Mouse (Mus musculus) c-Kit-positive CD71-negative TER-119-negative erythroid progenitor cells, embryonic 14.5 days (primary cell): ENCODE data around the gene Olfr507.
"Not testable (repeated sequence)": the region's sequence is repeated elsewhere in the genome, so short reads cannot be mapped to it uniquely, and the experiment has no call there.

Experiments
- DNase-seq: peaks from one replicate; pipeline ENCODE4 v3.0.0-alpha.2; 2013; ENCODE audit warnings: low read depth

The Olfr507 gene

DNA sequence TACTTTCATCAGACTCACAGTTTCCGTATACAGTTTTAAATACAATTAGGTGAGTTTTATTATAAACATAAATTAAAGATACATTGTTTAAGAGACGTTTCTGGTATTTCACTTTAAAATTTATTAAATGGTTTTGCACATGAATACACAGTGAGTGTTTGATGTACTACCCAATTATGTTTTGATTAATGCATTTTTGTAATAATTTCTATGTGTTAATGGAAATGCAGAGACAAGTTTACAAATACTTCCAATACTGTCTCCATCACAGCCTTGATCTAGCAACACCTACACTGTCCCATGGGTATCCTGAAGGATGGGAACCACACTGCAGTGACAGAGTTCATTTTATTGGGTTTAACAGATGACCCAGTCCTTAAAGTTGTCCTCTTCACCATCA, at the start of gene Olfr507:
Gene Olfr507 (plus strand): TSS at position 301 of the 400 bp plus-strand sequence.
- DNase-seq, result no peak

DNA sequence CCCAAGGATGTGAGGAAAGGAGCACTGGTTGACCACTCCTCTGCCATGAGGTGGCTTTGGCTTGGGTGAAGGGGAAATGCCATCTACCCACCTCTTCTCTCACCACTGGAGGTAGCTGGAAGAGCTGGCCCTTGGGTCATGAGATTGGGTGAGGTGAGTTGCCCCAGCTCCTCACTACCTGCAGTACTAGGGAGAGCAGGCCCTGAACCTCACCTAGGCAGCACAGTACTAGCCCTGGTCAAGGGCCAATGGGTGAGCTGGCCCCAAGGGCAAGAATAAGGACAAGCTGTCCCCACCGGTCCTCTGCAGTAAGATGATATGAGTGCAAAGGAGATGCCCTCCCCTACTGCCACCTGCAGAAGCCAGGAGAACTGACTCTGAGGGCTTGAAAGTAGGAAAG, 31.8 kb upstream of the Olfr507 start:
- no peak for DNase-seq

DNA sequence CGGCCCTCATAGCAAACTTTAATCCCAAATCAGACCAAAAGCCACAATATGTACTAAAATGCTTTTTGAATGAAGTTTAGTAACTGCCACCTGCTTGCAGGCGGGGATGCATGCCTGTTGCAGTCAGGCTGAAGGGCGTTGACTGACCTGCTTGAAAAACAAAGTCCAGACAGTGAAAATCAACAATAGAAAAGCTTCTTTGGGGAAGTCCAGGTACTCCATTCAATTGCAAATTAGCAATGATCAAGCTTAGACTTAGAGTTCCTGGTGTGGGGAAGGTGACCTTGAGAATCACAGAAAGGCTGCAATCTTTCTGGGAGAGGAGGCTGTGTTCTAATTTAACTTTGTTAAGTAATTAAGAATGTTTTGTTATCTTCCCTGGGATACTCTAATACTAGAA, 19.7 kb upstream of the Olfr507 start:
- not testable (repeated sequence) for DNase-seq

DNA sequence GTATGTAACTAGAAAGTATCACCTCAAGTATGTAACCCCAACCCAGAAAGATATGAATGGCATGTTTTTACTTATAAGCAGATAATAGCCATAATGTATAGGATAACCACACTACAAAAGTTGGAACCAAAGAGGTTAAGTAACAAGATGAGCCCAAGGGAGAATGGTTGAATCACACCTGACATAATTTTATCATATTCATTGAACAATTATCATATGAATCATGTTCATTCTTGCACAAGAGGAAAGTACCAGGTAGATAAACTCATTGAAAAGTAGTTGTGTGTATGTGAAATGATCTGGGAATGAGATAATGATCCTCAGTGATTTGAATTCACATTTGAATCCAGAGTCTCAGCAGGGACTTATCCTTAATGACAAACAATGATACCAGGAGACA, 11.1 kb upstream of the Olfr507 start, which contains the start of gene Olfr506:
Gene Olfr506 (plus strand): TSS at position 301 of the 400 bp plus-strand sequence.
- no peak for DNase-seq

DNA sequence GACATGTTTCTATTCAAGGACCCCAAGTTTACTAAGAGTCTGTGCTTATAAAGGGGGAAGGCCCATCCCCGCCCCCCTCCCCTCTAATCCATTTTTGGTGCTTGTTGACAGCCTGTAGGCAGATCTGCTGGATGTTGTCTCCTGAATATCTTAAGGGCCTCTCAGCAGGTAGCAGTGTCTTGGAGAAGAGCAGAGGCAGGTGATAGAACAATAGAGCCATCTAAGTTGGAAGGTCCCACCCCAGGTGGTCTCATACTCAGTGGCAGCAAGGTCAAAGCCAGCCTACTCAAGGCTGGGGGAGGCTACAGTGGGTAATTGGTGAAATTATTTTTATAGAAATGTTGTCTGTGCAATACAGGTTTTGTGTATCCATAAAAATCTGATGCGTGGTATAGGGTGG, 7.5 kb upstream of the Olfr507 start:
- DNase-seq, result no peak

DNA sequence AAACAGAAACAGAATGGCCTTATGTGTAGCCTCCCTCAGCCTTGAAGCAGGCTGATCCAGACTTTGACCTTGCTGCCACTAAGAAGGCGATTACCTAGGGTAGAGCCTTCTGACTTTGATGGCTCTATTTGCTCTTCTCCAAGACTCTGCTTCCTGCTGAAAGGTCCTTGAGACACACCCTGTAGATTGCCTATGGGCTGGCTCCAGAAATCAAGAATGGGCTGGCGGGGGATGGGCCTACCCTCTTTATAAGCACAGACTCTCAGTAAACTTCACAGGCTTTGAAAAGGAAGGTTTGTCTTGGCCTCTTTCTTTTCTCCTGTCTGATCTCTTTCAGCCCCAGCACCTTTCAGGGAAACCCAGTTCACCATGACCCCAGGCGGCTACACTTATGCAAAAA, 4.8 kb upstream of the Olfr507 start:
- not testable (repeated sequence) for DNase-seq

DNA sequence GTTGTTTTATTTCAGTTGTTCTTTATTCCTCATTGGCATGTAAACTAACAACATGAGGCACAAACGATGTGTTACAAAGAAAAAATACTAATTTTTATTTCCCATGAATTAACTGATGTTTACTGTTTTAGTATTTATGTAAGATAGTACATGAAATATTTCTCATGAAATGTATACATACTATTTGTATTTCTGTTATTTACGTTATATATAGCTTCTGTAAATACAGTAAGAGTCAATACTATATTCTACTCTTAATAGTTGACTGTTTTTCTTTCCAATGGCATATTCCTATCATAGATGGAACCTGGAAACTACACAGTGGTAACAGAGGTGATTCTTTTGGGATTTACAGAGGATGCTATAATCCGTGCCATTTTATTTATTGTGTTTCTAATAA, 8.1 kb downstream of the Olfr507 start, which contains the start of gene Olfr508:
Gene Olfr508 (plus strand): TSS at position 301 of the 400 bp plus-strand sequence.
- no peak for DNase-seq

DNA sequence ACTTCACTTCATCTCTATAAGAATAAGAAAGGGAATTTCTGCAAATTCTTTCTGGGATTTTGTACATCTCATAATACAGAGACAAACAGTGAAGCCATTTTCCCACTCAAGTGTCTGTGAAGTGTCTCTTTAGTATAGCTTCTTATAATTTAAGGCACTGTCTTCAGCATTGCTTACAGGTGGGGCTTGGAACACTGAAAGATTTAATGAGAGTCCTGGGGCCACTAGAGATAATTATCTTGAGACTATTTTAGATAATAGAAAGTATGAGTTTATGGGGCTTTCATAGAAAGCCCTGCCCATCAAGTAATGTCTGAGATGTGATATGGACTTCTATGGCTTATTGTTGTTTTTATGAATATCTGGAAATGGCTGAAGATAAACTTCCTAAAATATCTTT, 30.2 kb downstream of the Olfr507 start, which contains the start of gene Olfr509:
Gene Olfr509 (minus strand): TSS at position 101 of the 400 bp plus-strand sequence.
- no peak for DNase-seq

DNA sequence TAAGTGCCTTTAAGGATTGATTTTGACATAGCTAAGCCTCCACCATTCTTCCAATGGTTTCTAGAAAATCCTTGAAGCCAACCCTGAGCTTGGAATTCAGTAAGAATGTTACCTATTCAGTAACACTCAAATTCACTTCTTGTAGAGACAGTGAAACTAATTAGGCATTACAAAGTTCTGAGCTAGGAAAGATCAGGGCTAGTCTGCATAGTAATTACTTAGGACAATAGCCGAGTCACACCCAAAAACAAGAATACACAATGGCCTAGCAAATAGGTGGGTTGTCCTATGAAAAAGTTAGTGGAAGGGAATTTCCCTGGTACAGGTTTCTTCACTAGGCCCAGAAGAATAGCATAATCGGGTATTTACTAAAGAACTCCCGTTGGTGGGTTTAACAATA, 40.8 kb downstream of the Olfr507 start:
- no peak for DNase-seq

DNA sequence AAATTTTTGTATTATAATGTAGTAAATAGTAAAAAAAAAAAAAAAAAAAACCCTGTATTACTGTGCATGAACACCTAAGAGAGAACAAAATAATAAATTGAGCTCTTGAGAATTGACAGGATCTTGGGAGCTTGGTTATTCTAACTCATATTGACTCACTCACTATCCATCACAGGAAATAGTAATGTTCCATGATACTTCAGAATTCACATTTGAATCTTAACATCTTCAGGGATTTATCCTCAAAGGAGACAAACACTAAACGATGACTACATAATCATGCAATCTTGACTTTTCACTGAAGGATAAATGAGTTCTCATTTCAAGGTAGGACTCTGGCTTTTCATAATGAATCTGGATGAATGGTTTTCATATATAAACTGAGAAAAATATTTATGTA, 44.5 kb downstream of the Olfr507 start, which contains the start of gene Olfr510:
Gene Olfr510 (plus strand): TSS at position 301 of the 400 bp plus-strand sequence.
- no peak for DNase-seq

DNA sequence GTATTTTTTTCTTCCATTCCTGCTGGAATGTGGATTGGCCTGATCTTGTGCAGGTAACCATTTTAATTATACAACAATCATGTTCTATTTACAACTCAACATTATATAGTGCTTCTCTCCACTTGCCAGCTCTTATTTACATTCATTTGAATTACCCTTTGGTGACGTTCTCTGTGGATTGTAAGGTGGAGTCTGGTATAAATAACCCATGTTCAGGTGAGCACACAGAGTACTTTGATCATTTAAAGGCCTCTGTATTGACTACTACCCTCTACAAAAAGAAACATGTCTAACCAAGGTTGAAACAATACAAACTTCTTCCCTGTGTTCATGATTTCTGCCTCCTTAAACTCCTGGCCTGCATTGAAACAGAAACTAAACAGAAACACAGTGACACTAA, 49.4 kb downstream of the Olfr507 start:
- no peak for DNase-seq
